Mouse (Mus musculus) forebrain, embryonic 13.5 days (tissue): ENCODE results near the gene Dgki. TPM values are rescaled to one million over a fixed set of nuclear protein-coding genes. Genes with fewer than 3 reads are reported as not detected.

Source experiments
- ATAC-seq: fragments of 200-750 bp; cut with Nextera tagmentation; 2 replicates; pipeline ENCODE4 v1.8.0; 2017
- H3K27ac ChIP-seq: fragments of 300-500 bp; sonication (generic); 2 replicates; pipeline ENCODE4 v1.5.1; 2015; ENCODE audit warnings: inconsistent platforms, mild to moderate bottlenecking, moderate library complexity
- H3K27me3 ChIP-seq: fragments of 300-500 bp; sonication (generic); 2 replicates; pipeline ENCODE4 v1.6.1; 2015; ENCODE audit warnings: mild to moderate bottlenecking, inconsistent platforms
- H3K36me3 ChIP-seq: fragments of 300-500 bp; sonication (generic); 2 replicates; pipeline ENCODE4 v1.6.1; 2015; ENCODE audit warnings: mild to moderate bottlenecking, inconsistent platforms; ENCODE audit not compliant: poor library complexity, severe bottlenecking
- H3K4me1 ChIP-seq: fragments of 300-500 bp; sonication (generic); 2 replicates; pipeline ENCODE4 v1.6.1; 2015; ENCODE audit warnings: inconsistent platforms
- H3K4me2 ChIP-seq: fragments of 300-500 bp; sonication (generic); 2 replicates; pipeline ENCODE4 v1.6.1; 2015; ENCODE audit warnings: inconsistent platforms, mild to moderate bottlenecking, moderate library complexity
- H3K4me3 ChIP-seq: fragments of 300-500 bp; sonication (generic); 2 replicates; pipeline ENCODE4 v1.5.1; 2015; ENCODE audit warnings: mild to moderate bottlenecking, inconsistent platforms
- H3K9ac ChIP-seq: fragments of 300-500 bp; sonication (generic); 2 replicates; pipeline ENCODE4 v1.6.1; 2015; ENCODE audit warnings: mild to moderate bottlenecking, inconsistent platforms
- H3K9me3 ChIP-seq: fragments of 300-500 bp; sonication (generic); replicated peaks from 2 replicates; pipeline ENCODE4 v1.6.1; 2016; ENCODE audit warnings: inconsistent platforms
- WGBS: fragments of 180-500 bp; shearing (Covaris S2); methylation state at CpG from one replicate; pipeline ENCODE4 v1.1.7; 2015; 5-methylcytosine and 5-hydroxymethylcytosine counted together
- polyA plus RNA-seq: library from polyadenylated mRNA; unstranded; fragments of >200 nt; fragmentation: Nextera tagmentation; extraction: Ambion mirVana; gene quantifications from 2 replicates; pipeline ENCODE4 v1.2.1, GENCODE M21; 2015

The Dgki gene
- polyA plus RNA-seq, 1 experiment from 2014 or later, result 4.3 TPM

DNA sequence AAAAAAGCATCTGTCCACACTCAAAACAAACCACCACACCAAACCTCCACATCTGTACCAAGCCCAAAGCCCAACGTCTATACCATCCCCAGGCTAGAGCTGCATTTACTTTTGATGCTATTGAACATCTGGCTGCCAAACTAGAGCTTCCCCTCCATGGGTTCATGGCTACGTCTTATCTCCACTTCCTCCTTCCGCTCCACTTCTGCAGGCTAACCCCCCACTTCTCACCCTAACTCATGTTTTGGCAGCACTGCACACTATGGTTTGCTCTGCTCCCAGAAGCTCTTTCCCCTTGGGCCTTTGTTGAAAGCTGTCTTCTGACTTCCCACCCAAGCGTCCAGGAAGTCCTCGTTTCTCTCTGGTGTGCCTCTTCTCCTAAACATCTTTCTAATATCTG lies 319.5 kb downstream of the Dgki start:
- no peaks in the 10 kb centered on the region for H3K4me1 ChIP-seq
- no peak overlapping the region for H3K9ac ChIP-seq
- H3K27ac ChIP-seq, result no peak overlapping the region
- H3K4me2 ChIP-seq, result no peak overlapping the region
- no peaks in the 10 kb centered on the region for H3K27me3 ChIP-seq
- no peaks in the 10 kb centered on the region for H3K9me3 ChIP-seq
- no peak for ATAC-seq
- H3K36me3 ChIP-seq, result no peaks in the 10 kb centered on the region
- no peak overlapping the region for H3K4me3 ChIP-seq
- WGBS, result 93% methylated on average over 5 of the region's 5 CpGs

DNA sequence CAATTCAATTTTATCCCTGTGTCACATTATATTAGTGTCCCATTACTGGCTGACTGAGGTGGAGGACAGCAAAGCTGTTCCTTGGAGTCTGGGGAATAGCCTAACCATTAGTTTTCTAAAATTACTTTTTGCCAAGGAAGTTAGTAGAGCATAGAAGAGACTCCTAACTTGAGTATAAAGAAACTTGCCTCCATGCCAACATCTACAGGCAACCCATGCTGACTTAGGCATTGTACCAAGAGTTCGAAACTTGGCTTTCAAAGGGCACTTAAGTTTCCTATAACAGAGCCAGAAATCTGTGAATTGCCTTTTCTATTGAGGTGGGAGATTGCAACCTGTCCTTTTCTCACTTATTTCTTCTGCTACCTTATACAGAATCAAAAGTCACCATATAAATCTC lies 321.8 kb downstream of the Dgki start:
- WGBS, result 96% methylated on average over 1 of the region's 1 CpGs
- H3K4me1 ChIP-seq, result no peaks in the 10 kb centered on the region

DNA sequence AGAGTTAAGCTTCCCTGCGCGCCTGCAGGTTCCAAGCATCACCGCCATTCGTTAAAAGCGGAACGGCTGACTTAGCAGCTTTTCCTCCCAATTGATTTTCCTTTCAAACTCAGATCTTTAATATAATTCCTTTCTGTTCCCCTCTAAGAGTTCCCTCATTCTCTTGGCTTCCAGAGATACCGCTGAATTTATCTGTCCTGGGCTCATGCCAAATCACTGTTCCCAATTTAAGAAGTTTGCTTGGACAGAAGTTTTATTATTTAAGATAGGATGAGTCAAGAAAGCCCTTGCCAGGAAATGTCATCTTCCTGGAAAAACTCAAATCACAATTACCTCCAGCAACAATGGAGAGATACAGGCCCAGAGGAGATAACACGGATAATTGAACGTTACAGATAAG lies 326.9 kb downstream of the Dgki start:
- no peaks in the 10 kb centered on the region for H3K9me3 ChIP-seq
- H3K4me2 ChIP-seq, result no peak overlapping the region
- ATAC-seq, result no peak
- no peak overlapping the region for H3K9ac ChIP-seq
- WGBS, result 58% methylated on average over 9 of the region's 9 CpGs
- H3K4me1 ChIP-seq, result no peaks in the 10 kb centered on the region
- H3K4me3 ChIP-seq, result no peak overlapping the region
- H3K36me3 ChIP-seq, result no peaks in the 10 kb centered on the region
- H3K27ac ChIP-seq, result no peak overlapping the region
- no peaks in the 10 kb centered on the region for H3K27me3 ChIP-seq

More for the DNA sequence above, 321.8 kb downstream of the Dgki start:
- Histone ChIP-seq H3K9ac (no peak overlapping the region), H3K4me3 (no peak overlapping the region), H3K27me3 (no peaks in the 10 kb centered on the region), H3K27ac (no peak overlapping the region), H3K9me3 (no peaks in the 10 kb centered on the region), H3K36me3 (no peaks in the 10 kb centered on the region), H3K4me2 (no peak overlapping the region)
- ATAC-seq, result no peak

DNA sequence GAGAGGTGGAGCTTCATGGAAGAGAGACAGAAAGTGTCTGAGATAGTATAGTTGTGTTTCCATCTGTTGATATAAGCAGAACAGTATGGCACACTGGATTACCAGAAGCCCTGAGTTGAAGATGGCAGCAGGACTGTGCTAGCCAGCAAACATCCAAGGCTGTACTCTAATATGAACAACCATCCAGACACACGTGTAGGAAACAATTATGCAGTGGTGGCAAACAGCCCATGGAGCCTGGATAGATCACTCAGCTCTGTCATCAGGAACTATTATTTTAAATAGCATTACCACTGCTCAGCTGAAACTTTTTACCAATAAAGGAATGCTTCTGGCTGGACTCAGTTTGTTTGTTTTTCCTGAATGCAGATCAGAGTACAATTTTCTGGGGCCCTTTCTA lies 327.5 kb downstream of the Dgki start:
- Histone ChIP-seq H3K4me3 (no peak overlapping the region), H3K9ac (no peak overlapping the region), H3K36me3 (no peaks in the 10 kb centered on the region), H3K27ac (no peak overlapping the region), H3K27me3 (no peaks in the 10 kb centered on the region), H3K4me2 (no peak overlapping the region), H3K9me3 (no peaks in the 10 kb centered on the region), H3K4me1 (no peaks in the 10 kb centered on the region)
- no peak for ATAC-seq
- 57% methylated on average over 1 of the region's 1 CpGs for WGBS

DNA sequence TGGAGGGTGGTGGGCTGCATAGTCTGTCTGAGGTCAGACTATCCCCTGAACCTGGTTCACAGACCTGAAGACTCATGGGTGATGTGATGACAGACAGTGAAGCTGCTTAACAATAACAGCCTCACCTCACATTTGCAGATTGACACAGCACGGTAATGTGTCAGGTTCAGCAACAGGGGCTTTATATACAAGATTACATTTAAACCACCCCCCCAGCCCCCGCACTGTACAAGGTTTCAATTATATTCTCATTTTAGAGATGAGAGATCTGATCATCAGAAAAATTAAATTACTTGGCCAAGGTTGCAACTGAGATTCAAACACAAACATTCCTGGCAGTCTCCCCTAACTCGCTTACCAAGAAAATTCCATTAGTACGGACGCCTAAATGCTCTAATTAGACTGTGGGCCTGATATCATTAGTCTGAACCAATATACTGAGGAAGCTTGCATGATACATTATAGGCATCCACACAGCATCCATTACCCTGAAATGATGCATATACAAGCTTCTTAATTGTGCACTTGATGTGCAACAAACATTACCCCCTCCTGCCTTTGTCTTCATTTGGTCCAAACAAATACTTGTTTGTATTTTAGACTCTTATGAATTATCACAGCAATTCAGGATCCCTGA lies 330.6 kb downstream of the Dgki start:
- H3K4me3 ChIP-seq, result no peak overlapping the region
- ATAC-seq, result no peak
- H3K9me3 ChIP-seq, result no peaks in the 10 kb centered on the region
- no peak overlapping the region for H3K27ac ChIP-seq
- no peaks in the 10 kb centered on the region for H3K36me3 ChIP-seq
- H3K27me3 ChIP-seq, result no peaks in the 10 kb centered on the region
- no peak overlapping the region for H3K9ac ChIP-seq
- WGBS, result 70% methylated on average over 5 of the region's 5 CpGs
- H3K4me1 ChIP-seq, result no peaks in the 10 kb centered on the region
- H3K4me2 ChIP-seq, result no peak overlapping the region

DNA sequence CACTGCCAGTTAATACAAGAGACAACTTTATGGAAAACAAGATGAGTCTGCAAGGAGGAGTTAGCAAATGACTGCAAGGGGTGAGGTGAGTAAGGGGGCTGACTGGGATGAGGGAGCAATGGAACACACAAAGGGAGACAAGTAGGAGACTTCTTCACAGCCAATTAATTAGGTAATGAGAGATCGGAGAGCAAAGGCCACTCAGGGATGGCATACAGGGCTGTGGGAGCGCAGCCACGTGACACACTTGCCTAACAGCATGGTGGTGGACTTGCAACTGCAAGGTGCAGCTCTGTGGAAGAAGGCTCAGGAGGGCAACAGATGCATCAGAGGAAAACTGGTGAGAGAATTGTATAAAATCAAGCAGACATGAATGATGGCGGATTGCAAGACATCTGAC lies 339.3 kb downstream of the Dgki start:
- no peak overlapping the region for H3K27ac ChIP-seq
- WGBS, result 76% methylated on average over 4 of the region's 4 CpGs
- no peak overlapping the region for H3K4me3 ChIP-seq
- no peaks in the 10 kb centered on the region; the same call in 1 of the 2 replicates for H3K9me3 ChIP-seq
- H3K36me3 ChIP-seq, result no peaks in the 10 kb centered on the region
- H3K27me3 ChIP-seq, result no peaks in the 10 kb centered on the region
- no peak overlapping the region for H3K4me2 ChIP-seq
- no peak for ATAC-seq
- H3K4me1 ChIP-seq, result no peaks in the 10 kb centered on the region
- no peak overlapping the region for H3K9ac ChIP-seq

DNA sequence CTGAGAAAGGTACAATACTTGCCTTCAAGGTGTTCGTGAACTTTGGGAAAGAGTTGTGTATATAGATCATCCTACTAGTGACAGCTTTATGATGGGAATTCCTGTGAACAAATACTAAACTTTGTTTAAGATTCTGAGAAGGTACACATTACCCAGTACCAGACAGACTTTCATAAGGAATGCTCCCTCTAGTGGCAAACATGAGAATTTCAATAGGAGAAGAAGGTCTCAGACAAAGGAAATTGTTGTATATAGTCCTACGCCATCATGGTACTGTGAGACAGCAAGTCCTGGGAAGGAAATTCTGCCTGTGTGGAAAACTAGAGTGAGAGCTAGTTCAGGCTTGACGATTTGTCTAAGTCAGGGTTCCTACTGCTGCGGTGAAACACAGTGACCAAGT lies 344.7 kb downstream of the Dgki start:
- Histone ChIP-seq H3K4me2 (no peak overlapping the region), H3K4me1 (peaks cover 7% of the 10 kb centered on the region; the same call in 1 of the 2 replicates), H3K9me3 (no peaks in the 10 kb centered on the region; the same call in 1 of the 2 replicates), H3K27me3 (no peaks in the 10 kb centered on the region), H3K4me3 (no peak overlapping the region), H3K36me3 (peaks cover 4% of the 10 kb centered on the region; the same call in 1 of the 2 replicates), H3K9ac (no peak overlapping the region), H3K27ac (no peak overlapping the region)
- 90% methylated on average over 4 of the region's 4 CpGs for WGBS
- ATAC-seq, result no peak

DNA sequence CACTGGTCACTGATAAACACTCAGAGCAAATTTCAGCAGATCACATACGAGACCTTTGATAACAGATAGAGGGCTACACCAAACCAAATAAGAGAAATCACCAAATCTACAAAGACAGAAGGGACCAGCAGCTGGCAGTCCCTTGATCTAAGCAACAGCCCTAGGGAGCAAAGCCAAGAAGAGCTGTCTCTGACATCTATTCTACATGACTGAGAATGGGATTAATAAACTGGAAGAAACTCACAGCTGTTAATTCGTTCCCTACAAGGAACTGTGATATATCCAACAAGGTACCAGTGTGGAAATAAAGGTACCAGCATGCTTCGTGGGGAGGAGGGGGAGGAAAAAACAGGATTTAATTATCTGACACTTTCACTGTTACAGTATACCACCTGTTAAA lies 349.3 kb downstream of the Dgki start:
- WGBS, result 64% methylated on average over 3 of the region's 3 CpGs
- Histone ChIP-seq H3K36me3 (peaks cover 4% of the 10 kb centered on the region; the same call in 1 of the 2 replicates), H3K4me2 (no peak overlapping the region), H3K27me3 (no peaks in the 10 kb centered on the region), H3K4me3 (no peak overlapping the region), H3K9me3 (no peaks in the 10 kb centered on the region; the same call in 1 of the 2 replicates), H3K27ac (0 out of 2 replicates have a peak overlapping the region, but pooled peaks have one; percentile 48), H3K9ac (no peak overlapping the region), H3K4me1 (peaks cover 7% of the 10 kb centered on the region; the same call in 1 of the 2 replicates)
- ATAC-seq, result 0 out of 2 replicates have a peak, but pooled peaks have one; percentile 42

DNA sequence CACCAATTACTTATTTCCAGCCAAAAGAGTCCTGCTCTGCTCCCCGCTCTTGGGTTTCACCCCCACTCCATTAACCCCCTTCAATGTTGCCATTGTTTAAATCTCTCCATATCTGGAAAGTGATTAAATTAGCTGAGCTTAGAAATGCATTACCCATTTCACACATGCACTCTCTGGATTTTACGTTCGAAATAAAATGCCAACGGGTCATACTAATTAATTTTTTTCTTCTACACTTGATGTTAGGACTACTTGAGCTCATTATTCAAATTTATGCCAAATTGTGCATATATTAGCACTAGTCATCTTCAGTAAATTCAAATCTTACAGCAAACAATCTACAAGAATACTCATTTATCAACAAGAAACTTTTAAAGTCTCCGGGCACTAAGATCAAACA lies 352.1 kb downstream of the Dgki start:
- Histone ChIP-seq H3K4me1 (peaks cover 7% of the 10 kb centered on the region; the same call in 1 of the 2 replicates), H3K27me3 (no peaks in the 10 kb centered on the region), H3K9ac (no peak overlapping the region), H3K4me2 (no peak overlapping the region), H3K27ac (0 out of 2 replicates have a peak overlapping the region, but pooled peaks have one; percentile 35), H3K36me3 (no peaks in the 10 kb centered on the region), H3K4me3 (no peak overlapping the region), H3K9me3 (no peaks in the 10 kb centered on the region)
- ATAC-seq, result peak; percentile 30; the same call in 1 of the 2 replicates
- WGBS, result 70% methylated on average over 5 of the region's 5 CpGs

DNA sequence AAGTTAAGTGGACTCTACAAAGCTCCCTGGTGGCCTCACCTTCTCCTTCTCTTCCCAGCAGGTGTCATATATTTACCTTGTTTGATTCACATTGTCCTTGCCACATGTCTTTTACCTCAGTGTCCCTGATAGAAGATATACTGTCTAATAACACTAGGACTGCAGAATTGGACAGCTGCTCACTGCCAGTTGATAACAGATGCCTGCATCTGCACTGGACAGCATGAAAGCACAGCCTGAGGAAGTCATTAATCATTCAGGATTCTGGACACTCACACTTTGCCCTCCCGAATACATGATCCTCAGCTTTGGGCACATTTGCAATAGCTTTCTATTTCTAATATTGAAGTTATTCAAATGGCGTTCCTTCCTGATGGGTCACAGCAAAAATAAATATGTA lies 362.5 kb downstream of the Dgki start:
- H3K4me1 ChIP-seq, result no peaks in the 10 kb centered on the region
- no peak overlapping the region for H3K9ac ChIP-seq
- no peaks in the 10 kb centered on the region for H3K9me3 ChIP-seq
- H3K36me3 ChIP-seq, result no peaks in the 10 kb centered on the region
- no peak overlapping the region for H3K4me3 ChIP-seq
- no peak for ATAC-seq
- H3K27me3 ChIP-seq, result no peaks in the 10 kb centered on the region
- H3K4me2 ChIP-seq, result no peak overlapping the region
- WGBS, result 86% methylated on average over 2 of the region's 2 CpGs
- no peak overlapping the region for H3K27ac ChIP-seq

DNA sequence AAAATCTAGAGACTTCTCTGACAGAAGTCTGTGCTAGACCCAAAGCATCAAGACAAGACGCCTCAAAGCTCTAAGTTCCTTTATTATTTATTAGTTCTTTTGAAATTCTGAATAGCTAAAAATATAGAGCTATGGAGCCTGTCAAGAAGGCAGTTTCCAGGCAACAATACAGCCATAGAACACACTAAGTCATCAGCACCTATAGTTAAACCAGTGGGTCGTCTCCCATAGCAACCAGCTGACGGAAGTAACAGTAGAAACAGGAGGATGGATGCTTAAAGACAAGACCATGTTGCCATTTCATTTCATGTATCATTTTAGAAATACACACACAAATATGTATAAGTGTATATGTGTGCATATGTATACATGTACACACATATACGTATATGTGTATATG lies 363.2 kb downstream of the Dgki start:
- Histone ChIP-seq H3K9me3 (no peaks in the 10 kb centered on the region), H3K36me3 (no peaks in the 10 kb centered on the region), H3K27ac (no peak overlapping the region), H3K9ac (no peak overlapping the region), H3K27me3 (no peaks in the 10 kb centered on the region), H3K4me2 (no peak overlapping the region), H3K4me1 (no peaks in the 10 kb centered on the region), H3K4me3 (no peak overlapping the region)
- 86% methylated on average over 4 of the region's 4 CpGs for WGBS
- no peak for ATAC-seq

DNA sequence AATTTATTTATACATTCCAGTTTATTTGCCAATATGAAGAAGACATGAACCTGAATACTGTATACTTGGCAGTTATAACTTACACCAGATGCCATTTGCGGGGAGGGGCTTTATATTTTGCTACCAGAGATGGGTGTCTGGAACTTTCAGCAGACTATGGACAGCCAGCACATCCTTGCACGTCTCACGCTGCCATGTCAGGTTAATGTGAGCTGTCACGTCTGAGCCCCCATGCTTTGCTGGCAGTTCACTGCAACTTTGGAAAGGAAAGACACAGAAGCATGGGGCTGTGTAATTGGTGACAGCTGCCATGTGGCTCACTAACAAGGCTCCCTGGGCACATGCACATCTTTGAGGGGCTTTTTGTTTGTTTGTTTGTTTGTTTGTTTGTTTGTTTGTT lies 368.5 kb downstream of the Dgki start:
- peak; percentile 91 for ATAC-seq
- H3K4me3 ChIP-seq, result no peak overlapping the region
- H3K27me3 ChIP-seq, result no peaks in the 10 kb centered on the region
- no peak overlapping the region for H3K4me2 ChIP-seq
- 49% methylated on average over 4 of the region's 4 CpGs for WGBS
- no peaks in the 10 kb centered on the region for H3K36me3 ChIP-seq
- no peaks in the 10 kb centered on the region for H3K9me3 ChIP-seq
- H3K4me1 ChIP-seq, result peaks cover 17% of the 10 kb centered on the region
- H3K9ac ChIP-seq, result no peak overlapping the region
- no peak overlapping the region for H3K27ac ChIP-seq

DNA sequence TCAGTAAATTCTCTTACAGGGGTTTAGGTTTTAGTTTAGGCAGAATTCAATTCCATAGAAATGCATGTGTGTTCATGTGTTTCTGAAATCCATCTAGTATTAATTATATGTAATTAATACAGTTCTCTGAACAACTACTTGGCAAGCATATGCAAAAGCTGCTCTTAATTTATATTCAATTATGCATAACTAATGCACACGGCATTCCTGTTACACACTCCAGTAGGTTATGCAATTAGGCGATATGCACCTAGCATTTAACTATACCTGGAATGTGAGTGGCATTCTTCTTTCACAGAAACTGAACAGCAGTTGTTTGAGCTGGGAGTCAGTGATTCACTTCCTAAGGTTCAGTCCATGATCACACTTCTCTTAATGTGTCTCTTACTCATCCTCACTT lies 370.2 kb downstream of the Dgki start:
- WGBS, result 54% methylated on average over 2 of the region's 2 CpGs
- Histone ChIP-seq H3K9me3 (no peaks in the 10 kb centered on the region), H3K27me3 (no peaks in the 10 kb centered on the region), H3K9ac (no peak overlapping the region), H3K4me2 (no peak overlapping the region), H3K4me1 (peaks cover 19% of the 10 kb centered on the region), H3K4me3 (no peak overlapping the region), H3K27ac (no peak overlapping the region), H3K36me3 (no peaks in the 10 kb centered on the region)
- ATAC-seq, result peak; percentile 30
